Mouse (Mus musculus): ENCODE data around the gene Pfn1.

The Pfn1 gene

GRCm38 (mm10) chr11:70637764-70638163, 16.7 kb downstream of the Pfn1 start:
- DNase-seq (ENCODE audit: low spot score) = no peak

GRCm38 (mm10) chr11:70635601-70636000, 18.8 kb downstream of the Pfn1 start:
- no peak for DNase-seq (ENCODE audit: low spot score)

- no peak for DNase-seq (ENCODE audit: low spot score)
Observed at GRCm38 (mm10) chr11:70630129-70630528, 24.3 kb downstream of the Pfn1 start.

- DNase-seq (ENCODE audit: low spot score) = no peak
Observed at GRCm38 (mm10) chr11:70629557-70629956, 24.9 kb downstream of the Pfn1 start.

GRCm38 (mm10) chr11:70628431-70628830, 26.0 kb downstream of the Pfn1 start:
- DNase-seq (ENCODE audit: low spot score) = no peak

GRCm38 (mm10) chr11:70626877-70627276, 27.6 kb downstream of the Pfn1 start:
- DNase-seq (ENCODE audit: low spot score) = peak; percentile 57

GRCm38 (mm10) chr11:70625473-70625872, 29.0 kb downstream of the Pfn1 start:
- no peak for DNase-seq (ENCODE audit: low spot score)

GRCm38 (mm10) chr11:70623053-70623742, 31.2 kb downstream of the Pfn1 start:
- DNase-seq (ENCODE audit: low spot score) = no peak

GRCm38 (mm10) chr11:70621972-70622814, 32.3 kb downstream of the Pfn1 start:
- no peak for DNase-seq (ENCODE audit: low spot score)

GRCm38 (mm10) chr11:70619101-70619500, 35.3 kb downstream of the Pfn1 start, which contains the start of gene Chrne:
Gene Chrne (minus strand): TSS chr11:70619216.
- DNase-seq (ENCODE audit: low spot score) = no peak

GRCm38 (mm10) chr11:70615516-70616093, 38.8 kb downstream of the Pfn1 start, which contains the start of gene 4930544D05Rik:
Gene 4930544D05Rik (plus strand): TSS chr11:70615848.
- DNase-seq (ENCODE audit: low spot score) = no peak

GRCm38 (mm10) chr11:70615074-70615473, 39.4 kb downstream of the Pfn1 start:
- DNase-seq (ENCODE audit: low spot score) = peak; percentile 62

GRCm38 (mm10) chr11:70612505-70612904, 41.9 kb downstream of the Pfn1 start:
- DNase-seq (ENCODE audit: low spot score) = no peak

- DNase-seq (ENCODE audit: low spot score) = no peak
Observed at GRCm38 (mm10) chr11:70610752-70611151, 43.7 kb downstream of the Pfn1 start.

GRCm38 (mm10) chr11:70608381-70609066, 45.9 kb downstream of the Pfn1 start:
- no peak for DNase-seq (ENCODE audit: low spot score)

GRCm38 (mm10) chr11:70607611-70608010, 46.8 kb downstream of the Pfn1 start:
- DNase-seq (ENCODE audit: low spot score) = no peak

GRCm38 (mm10) chr11:70606717-70607116, 47.7 kb downstream of the Pfn1 start:
- no peak for DNase-seq (ENCODE audit: low spot score)

- DNase-seq (ENCODE audit: low spot score) = peak; percentile 69
Observed at GRCm38 (mm10) chr11:70605024-70605566, 49.3 kb downstream of the Pfn1 start.

Data from yolk sac, embryonic 10.5 days (tissue).